Mouse (Mus musculus) olfactory bulb, adult 2 months (tissue): ENCODE measurements at regions not wholly inside any gene's neighbourhood (a gene's known extent, or its start where the extent isn't known, plus 50 kb on each side); places are given as distances from the start of the nearest gene placed in this dataset.

Experiments
- H3K27ac ChIP-seq: fragments of 200-500 bp; 2 replicates; pipeline ENCODE4 v1.5.1; 2012; ENCODE audit warnings: low read depth, low read length; ENCODE audit not compliant: insufficient read depth
- H3K4me1 ChIP-seq: fragments of 200-500 bp; 2 replicates; pipeline ENCODE4 v1.6.1; 2012; ENCODE audit warnings: low read length; ENCODE audit not compliant: control insufficient read depth, insufficient read depth
- H3K4me3 ChIP-seq: fragments of 200-500 bp; 2 replicates; pipeline ENCODE4 v1.5.1; 2012; ENCODE audit warnings: mild to moderate bottlenecking, low read depth, low read length, moderate library complexity; ENCODE audit not compliant: insufficient read depth
- CTCF ChIP-seq: fragments of 200-500 bp; IDR thresholded peaks from 2 replicates; pipeline ENCODE4 v1.5.1; 2012; ENCODE audit warnings: low read depth, mild to moderate bottlenecking, low read length, moderate library complexity; ENCODE audit not compliant: insufficient read depth
- POLR2A ChIP-seq: fragments of 200-500 bp; IDR thresholded peaks from 2 replicates; pipeline ENCODE4 v1.6.1; 2012; ENCODE audit warnings: mild to moderate bottlenecking, low read depth, low read length, moderate library complexity; ENCODE audit not compliant: insufficient read depth
- WGBS: fragments of 180-500 bp; shearing (Covaris S2); methylation state at CpG from one replicate; pipeline ENCODE4 v1.1.7; 2018; 5-methylcytosine and 5-hydroxymethylcytosine counted together

DNA sequence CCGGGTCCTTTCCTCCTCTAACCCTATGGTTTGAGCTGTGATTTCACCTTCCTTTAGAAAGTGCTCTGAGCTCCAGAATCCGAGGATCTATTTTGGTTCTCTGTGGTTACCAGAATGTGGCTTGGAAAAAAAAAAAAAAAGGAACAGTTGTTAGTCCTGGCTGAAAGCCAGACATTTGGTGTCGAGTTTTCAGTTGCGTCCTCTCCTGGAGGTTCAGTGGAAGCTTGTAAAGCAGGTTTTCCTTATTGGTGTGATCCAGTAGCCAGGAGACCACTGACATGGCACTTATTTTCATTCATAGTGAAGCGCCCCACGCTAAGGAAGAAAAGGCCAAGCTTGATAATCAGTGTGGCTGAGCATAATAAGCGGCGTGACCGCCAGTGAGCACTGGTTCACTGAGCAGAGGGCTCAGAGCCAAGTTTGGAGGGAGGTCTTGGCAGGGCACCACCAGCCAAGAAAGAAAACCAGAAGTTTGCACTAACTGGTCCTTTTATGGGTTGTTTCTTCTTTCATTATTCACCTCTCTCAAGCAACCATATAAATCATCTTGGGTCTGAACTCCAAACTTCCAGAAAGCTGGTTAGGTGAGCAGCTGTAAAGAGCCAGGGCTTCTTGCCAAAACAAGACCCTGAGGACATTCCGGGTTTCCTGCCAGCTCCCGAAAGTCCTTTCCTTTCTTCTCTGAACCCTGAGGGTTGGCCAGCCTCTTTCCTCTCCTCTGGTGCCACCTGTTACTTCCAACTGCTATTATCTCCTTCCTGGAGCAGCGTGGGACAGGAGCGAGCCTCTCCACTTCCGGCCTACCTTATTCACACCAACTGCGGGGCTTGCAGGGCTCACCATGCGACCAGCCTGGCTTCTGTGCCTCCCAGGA is 436.0 kb downstream of the Zfp704 start:
- no peak overlapping the region for H3K27ac ChIP-seq
- TF ChIP-seq POLR2A (no peak), CTCF (no peak)
- peaks cover 6% of the 10 kb centered on the region; the same call in 1 of the 2 replicates for H3K4me1 ChIP-seq
- 9% methylated on average over 16 of the region's 16 CpGs for WGBS
- H3K4me3 ChIP-seq: no peak overlapping the region

DNA sequence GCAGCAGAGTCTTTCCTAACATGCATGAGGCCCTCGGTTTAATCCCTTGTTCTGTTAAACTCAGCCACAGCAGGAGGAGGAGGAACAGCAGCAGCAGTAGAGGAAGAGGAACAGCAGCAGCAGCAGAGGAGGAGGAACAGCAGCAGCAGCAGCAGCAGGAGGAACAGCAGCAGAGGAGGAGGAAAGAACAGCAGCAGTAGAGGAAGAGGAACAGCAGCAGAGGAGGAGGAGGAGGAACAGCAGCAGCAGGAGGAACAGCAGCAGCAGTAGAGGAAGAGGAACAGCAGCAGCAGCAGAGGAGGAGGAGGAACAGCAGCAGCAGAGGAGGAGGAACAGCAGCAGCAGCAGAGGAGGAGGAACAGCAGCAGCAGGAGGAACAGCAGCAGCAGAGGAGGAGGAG is 437.9 kb downstream of the Zfp704 start:
- peaks cover 6% of the 10 kb centered on the region; the same call in 1 of the 2 replicates for H3K4me1 ChIP-seq
- no peak overlapping the region for H3K4me3 ChIP-seq
- WGBS: 53% methylated on average over 1 of the region's 1 CpGs
- H3K27ac ChIP-seq: no peak overlapping the region
- no peak for TF ChIP-seq CTCF
- TF ChIP-seq POLR2A: no peak

DNA sequence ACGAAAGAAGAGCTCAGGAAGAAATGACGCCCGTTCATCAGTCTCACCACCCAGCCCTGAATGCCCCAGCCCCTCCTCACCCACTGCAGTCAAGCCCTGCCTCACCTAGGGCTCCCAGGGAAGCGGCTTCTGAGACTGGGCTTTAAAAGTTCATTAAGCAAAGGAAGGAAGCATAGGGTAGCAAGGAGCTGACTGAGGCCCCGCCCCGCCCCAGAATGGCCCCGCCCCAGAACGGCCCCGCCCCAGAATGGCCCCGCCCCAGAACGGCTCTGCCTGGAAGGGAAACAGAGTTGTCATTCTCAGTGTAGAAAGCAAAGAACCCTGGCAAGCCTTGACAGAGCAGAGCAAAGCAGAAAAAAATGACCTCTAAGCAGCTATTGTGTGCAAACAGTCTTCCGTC is 440.9 kb downstream of the Zfp704 start:
- 77% methylated on average over 12 of the region's 12 CpGs for WGBS
- TF ChIP-seq POLR2A (no peak), CTCF (no peak)
- Histone ChIP-seq H3K27ac (no peak overlapping the region), H3K4me3 (no peak overlapping the region), H3K4me1 (no peaks in the 10 kb centered on the region; the same call in 1 of the 2 replicates)

DNA sequence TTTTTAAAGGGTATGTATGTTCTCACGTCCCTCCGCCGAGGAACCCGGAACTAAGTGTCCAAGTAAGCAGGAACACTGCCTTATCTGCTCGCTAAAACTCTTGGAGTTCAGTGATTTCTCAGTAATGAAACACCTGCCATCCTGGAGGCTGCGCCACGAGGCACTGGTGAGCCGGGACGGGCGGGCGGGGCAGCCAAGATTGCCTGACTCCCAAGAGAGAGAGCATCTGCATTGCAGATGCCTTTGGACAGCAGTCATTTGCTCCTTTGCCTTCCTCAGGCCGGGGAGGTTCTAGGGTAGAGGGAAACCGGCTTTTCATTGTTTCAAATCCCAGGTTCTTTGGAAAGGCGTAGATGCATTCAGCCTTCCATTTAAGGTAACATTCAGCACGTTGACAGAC is 450.8 kb downstream of the Zfp704 start:
- TF ChIP-seq POLR2A (no peak), CTCF (no peak)
- 60% methylated on average over 15 of the region's 15 CpGs for WGBS
- Histone ChIP-seq H3K27ac (no peak overlapping the region), H3K4me1 (no peaks in the 10 kb centered on the region), H3K4me3 (no peak overlapping the region)

DNA sequence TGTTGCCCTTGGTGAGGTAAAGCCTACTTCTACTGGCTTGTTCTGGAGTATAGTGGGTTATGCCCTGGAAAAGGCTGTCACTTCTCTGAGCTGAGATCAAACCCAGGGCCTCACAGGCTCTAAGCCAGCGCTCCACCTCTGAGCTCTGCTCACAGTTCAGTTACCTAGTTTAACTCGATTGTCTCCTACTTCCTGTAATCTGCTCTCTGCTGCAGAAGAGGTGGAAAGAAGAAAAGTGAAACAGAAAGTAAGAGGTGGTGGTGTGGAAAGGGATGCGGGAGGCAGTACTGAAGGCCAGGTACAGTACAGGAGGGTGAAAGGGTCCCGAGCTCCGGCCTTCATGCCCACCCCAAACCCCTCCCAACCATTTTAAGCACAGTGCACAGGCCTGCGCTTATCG is 455.7 kb downstream of the Zfp704 start:
- H3K4me1 ChIP-seq: no peaks in the 10 kb centered on the region
- TF ChIP-seq POLR2A: no peak
- no peak for TF ChIP-seq CTCF
- WGBS: 87% methylated on average over 7 of the region's 7 CpGs
- no peak overlapping the region for H3K27ac ChIP-seq
- no peak overlapping the region for H3K4me3 ChIP-seq

DNA sequence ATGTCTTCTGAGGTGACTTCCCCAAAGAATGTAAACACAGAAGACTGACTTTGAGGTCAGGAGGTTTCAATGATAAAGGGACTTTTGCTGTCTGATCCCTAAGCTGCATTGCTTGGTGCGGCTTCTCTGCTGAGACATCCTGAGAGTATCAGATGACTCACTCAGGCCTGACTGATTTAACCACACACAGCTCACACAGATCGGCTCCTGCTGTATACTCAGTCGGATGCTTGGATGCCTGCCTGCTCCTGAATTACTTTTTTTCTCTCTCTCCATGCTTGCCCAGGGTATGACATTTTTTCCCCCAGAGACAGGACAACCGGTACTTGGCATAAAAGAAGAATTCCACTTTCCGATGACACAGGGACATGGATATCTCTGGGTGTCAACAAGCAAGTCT is 456.2 kb downstream of the Zfp704 start:
- Histone ChIP-seq H3K4me3 (no peak overlapping the region), H3K27ac (no peak overlapping the region), H3K4me1 (no peaks in the 10 kb centered on the region)
- TF ChIP-seq CTCF (no peak), POLR2A (no peak)
- WGBS: 67% methylated on average over 5 of the region's 5 CpGs

DNA sequence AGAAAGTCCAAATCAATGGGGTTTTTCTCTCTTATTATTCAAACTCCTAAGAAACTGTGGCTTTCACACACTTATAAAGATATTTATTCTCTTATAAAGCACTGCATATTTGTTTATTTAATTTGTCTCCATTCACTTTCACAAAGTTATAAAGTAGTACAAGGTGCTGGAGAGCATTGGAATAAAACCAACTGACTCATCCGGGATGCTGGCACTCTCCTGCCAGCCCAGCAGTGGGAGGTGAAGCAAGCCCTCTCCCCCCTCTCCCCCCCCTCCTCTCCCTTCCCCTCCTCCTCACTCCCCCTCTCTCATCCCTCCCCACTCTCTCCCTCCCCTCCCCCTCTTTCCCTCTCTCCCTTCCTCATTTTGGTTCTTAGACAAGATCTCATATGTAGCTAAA is 457.6 kb downstream of the Zfp704 start:
- Histone ChIP-seq H3K4me3 (no peak overlapping the region), H3K4me1 (no peaks in the 10 kb centered on the region), H3K27ac (no peak overlapping the region)
- TF ChIP-seq POLR2A: no peak
- no peak for TF ChIP-seq CTCF
- 56% methylated on average over 1 of the region's 1 CpGs for WGBS

DNA sequence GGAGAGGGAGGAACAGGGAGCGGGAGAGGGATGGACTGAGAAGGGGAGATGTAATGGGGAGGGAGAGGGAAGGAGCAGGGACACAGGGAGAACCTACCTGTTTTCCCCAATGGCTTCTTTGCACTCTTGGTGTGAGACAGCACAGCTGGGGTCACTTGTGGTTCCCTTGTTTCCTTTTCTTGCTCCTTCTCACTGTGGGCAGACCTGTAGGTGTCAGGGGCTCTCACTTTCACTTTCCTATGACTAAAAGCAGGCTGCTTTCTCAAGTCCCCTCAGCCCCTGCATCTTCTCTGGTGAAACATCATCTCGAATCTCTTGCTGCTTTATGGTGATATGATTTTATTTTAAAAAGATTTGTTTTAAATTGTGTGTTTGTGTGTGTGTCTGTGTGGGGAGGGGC is 458.3 kb downstream of the Zfp704 start:
- WGBS: 74% methylated on average over 2 of the region's 2 CpGs
- TF ChIP-seq CTCF (no peak), POLR2A (no peak)
- Histone ChIP-seq H3K4me1 (no peaks in the 10 kb centered on the region), H3K27ac (no peak overlapping the region), H3K4me3 (no peak overlapping the region)

DNA sequence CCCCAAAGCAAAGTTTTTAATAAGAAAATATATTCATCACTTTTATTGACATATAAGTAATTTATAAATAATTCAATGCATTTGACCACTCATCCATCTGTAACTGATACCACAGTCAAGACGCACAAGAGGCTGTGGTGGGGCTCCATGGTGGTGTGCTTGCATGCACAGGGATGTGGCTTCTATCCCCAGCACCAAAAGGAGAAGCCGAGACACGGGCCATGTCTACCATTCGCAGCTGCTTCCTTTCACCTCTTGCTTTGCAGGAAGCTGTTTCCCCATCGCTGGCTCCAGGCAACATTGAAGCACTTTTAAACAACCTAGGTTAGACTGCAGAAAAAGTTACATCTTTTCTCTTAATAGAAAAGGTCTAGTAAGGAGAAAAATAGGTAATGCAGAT is 461.3 kb downstream of the Zfp704 start:
- WGBS: 87% methylated on average over 5 of the region's 5 CpGs
- Histone ChIP-seq H3K4me3 (no peak overlapping the region), H3K27ac (no peak overlapping the region), H3K4me1 (no peaks in the 10 kb centered on the region)
- TF ChIP-seq POLR2A: no peak
- TF ChIP-seq CTCF: no peak
